Mouse (Mus musculus): ENCODE measurements around the gene Sp3. TPM values are rescaled to one million over a fixed set of nuclear protein-coding genes. Genes with fewer than 3 reads are reported as not detected.
A peak's percentile ranks its signal among the peaks of the same experiment; 100 is the strongest.

Sp3 gene
- polyA plus RNA-seq, 1 experiment from 2014 or later = 72.3 TPM

DNA sequence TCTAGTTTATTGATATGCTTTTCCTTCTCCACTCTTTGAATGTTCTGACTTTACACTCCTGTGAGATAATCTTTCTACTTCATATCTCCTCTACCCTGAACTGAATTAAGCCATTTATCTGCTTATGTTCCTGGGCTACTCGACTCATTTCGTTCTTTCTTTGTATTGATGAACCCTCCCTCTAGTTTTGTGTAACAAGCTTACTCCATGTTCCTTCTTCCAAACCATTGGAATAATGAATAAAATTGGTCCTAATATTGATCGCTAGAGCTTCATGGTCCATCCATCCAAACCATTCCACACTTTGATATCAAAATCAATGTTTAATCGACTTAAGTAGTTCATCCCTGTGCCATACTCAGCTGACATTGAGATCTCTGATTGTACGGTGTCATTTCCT, 6.4 kb upstream of the Sp3 start, which contains the start of gene Gm11084:
Gm11084 (minus strand) TSS at position 101 of the 400 bp plus-strand sequence.
- Histone ChIP-seq H3K9me3 (ENCODE audit: low read depth, low read length) (peaks cover 4% of the 10 kb centered on the region; the same call in 1 of the 2 replicates), H3K4me1 (ENCODE audit: insufficient read depth) (no peaks in the 10 kb centered on the region), H3K27me3 (ENCODE audit: insufficient read depth, low read length) (no peaks in the 10 kb centered on the region), H3K4me3 (ENCODE audit: low read depth, low read length) (no peak within 1 kb of the TSS), H3K27ac (ENCODE audit: low read depth) (no peak within 1 kb of the TSS), H3K36me3 (ENCODE audit: insufficient read depth) (no peaks in the 10 kb centered on the region), H3K9ac (no peak within 1 kb of the TSS), H3K4me2 (no peak within 1 kb of the TSS)
- no peak for TF ChIP-seq CTCF (IDR thresholded peaks at IDR 0.05; ENCODE audit: low read depth)
- ATAC-seq (ENCODE audit: insufficient read depth) (no peak), DNase-seq (no peak)
- WGBS = 93% methylated on average over 5 of the region's 5 CpGs

DNA sequence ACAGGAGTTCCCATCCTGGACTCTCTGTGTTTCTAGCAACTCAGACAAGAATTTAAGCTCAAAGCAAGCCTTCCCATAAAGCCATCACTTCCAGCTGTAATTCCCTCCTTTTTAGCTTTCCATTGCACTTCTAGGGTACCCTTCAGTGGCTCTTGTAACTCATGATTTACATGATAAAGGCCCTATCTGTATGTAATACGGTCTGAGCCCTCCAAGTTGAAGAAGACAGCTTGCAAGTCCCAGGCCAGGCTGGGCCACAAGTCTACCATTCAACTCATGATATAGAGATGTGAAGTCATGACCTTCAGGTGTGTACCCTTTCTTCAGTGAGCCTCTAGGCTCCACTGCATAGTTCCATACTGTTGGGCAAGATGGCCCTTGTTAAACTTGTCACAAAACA, 5.3 kb upstream of the Sp3 start:
- peaks cover 4% of the 10 kb centered on the region; the same call in 1 of the 2 replicates for H3K9me3 ChIP-seq (ENCODE audit: low read depth, low read length)
- H3K36me3 ChIP-seq (ENCODE audit: insufficient read depth) = no peaks in the 10 kb centered on the region
- no peak overlapping the region for H3K4me2 ChIP-seq
- no peaks in the 10 kb centered on the region for H3K4me1 ChIP-seq (ENCODE audit: insufficient read depth)
- 64% methylated on average over 1 of the region's 1 CpGs for WGBS
- no peak overlapping the region for H3K9ac ChIP-seq
- no peak overlapping the region for H3K27ac ChIP-seq (ENCODE audit: low read depth)
- TF ChIP-seq CTCF (IDR thresholded peaks at IDR 0.05; ENCODE audit: low read depth) = no peak
- no peak overlapping the region for H3K4me3 ChIP-seq (ENCODE audit: low read depth, low read length)
- no peaks in the 10 kb centered on the region for H3K27me3 ChIP-seq (ENCODE audit: insufficient read depth, low read length)
- DNase-seq (no peak), ATAC-seq (ENCODE audit: insufficient read depth) (no peak)

DNA sequence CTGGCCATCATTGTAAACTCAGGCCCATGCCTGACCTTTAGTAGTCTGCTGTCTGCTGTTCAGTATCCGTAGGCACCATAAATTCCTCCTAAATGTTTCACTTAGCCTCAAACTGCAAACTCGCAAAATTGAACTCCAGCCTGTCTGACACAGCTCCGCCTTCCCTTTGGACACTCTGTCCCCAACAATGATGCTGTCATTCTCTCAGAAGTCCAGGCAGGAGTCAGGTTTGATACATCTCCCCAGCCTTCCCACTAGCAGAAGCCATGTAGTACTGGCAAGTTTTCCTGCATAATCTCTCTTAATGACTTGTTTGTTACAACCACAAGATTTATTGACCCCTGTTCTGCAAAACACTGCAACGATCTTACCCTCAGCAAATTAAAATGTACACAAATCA, 4.6 kb upstream of the Sp3 start:
- ATAC-seq (ENCODE audit: insufficient read depth) (no peak), DNase-seq (no peak)
- Histone ChIP-seq H3K36me3 (ENCODE audit: insufficient read depth) (no peaks in the 10 kb centered on the region), H3K4me1 (ENCODE audit: insufficient read depth) (no peaks in the 10 kb centered on the region), H3K27ac (ENCODE audit: low read depth) (no peak overlapping the region), H3K4me2 (no peak overlapping the region), H3K4me3 (ENCODE audit: low read depth, low read length) (no peak overlapping the region), H3K9me3 (ENCODE audit: low read depth, low read length) (peaks cover 4% of the 10 kb centered on the region; the same call in 1 of the 2 replicates), H3K9ac (no peak overlapping the region), H3K27me3 (ENCODE audit: insufficient read depth, low read length) (no peaks in the 10 kb centered on the region)
- no peak for TF ChIP-seq CTCF (IDR thresholded peaks at IDR 0.05; ENCODE audit: low read depth)
- 55% methylated on average over 4 of the region's 4 CpGs for WGBS

DNA sequence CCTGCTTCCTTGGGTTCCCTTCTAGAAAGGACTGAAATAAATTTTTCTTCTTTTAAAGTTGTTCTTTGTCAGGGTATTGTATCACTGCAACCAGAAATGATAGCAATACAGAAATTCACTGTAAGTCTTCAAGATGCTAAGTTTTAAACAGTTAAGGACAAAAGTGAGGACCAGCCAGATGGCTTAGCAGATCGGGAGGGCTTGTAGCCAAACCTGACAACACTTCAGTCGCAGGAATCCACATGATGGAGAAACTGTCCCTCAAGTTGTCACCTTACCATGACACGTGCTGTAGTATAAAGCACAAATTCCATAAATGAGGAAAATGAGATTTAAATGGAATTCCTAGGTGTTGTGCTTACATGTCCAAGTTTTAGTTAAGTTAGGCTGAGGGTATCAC, 3.0 kb upstream of the Sp3 start:
- no peaks in the 10 kb centered on the region for H3K36me3 ChIP-seq (ENCODE audit: insufficient read depth)
- no peak overlapping the region for H3K27ac ChIP-seq (ENCODE audit: low read depth)
- ATAC-seq (ENCODE audit: insufficient read depth) (no peak), DNase-seq (no peak)
- no peaks in the 10 kb centered on the region for H3K27me3 ChIP-seq (ENCODE audit: insufficient read depth, low read length)
- H3K9ac ChIP-seq = no peak overlapping the region
- no peaks in the 10 kb centered on the region for H3K9me3 ChIP-seq (ENCODE audit: low read depth, low read length)
- no peak for TF ChIP-seq CTCF (IDR thresholded peaks at IDR 0.05; ENCODE audit: low read depth)
- no peaks in the 10 kb centered on the region for H3K4me1 ChIP-seq (ENCODE audit: insufficient read depth)
- H3K4me2 ChIP-seq = no peak overlapping the region
- WGBS = 82% methylated on average over 3 of the region's 3 CpGs
- no peak overlapping the region for H3K4me3 ChIP-seq (ENCODE audit: low read depth, low read length)

DNA sequence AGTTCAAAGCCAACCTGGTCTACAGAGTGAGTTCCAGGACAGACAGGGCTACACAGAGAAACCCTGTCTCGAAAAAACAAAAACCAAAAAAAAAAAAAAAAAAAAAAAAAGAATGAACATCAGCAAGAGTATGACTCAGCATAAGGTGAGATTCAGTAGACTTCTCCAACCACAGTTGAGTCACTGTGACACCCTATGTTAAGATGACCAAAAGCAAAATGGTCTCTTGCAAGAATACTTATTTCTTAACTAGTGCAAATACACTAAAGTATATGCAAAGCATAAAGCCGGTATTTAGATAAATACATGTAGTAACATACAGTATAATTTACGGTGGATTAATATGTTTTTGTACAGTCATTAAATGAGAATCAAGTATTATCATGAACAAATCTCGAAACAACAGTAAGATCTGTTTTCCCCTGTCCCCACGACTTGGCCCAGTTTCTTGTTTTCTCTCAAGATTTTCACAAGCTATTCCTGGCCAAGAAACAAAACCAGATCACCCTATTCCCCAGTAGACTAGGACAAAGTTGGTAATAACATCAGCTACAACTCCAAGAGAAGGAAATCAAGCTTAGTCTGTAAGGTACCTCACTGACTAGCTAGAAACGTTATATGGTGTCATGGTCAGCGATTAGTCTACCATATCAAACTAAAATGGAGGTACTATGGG, 2.0 kb upstream of the Sp3 start:
- TF ChIP-seq CTCF (IDR thresholded peaks at IDR 0.05; ENCODE audit: low read depth) = no peak
- H3K4me3 ChIP-seq (ENCODE audit: low read depth, low read length) = no peak overlapping the region

DNA sequence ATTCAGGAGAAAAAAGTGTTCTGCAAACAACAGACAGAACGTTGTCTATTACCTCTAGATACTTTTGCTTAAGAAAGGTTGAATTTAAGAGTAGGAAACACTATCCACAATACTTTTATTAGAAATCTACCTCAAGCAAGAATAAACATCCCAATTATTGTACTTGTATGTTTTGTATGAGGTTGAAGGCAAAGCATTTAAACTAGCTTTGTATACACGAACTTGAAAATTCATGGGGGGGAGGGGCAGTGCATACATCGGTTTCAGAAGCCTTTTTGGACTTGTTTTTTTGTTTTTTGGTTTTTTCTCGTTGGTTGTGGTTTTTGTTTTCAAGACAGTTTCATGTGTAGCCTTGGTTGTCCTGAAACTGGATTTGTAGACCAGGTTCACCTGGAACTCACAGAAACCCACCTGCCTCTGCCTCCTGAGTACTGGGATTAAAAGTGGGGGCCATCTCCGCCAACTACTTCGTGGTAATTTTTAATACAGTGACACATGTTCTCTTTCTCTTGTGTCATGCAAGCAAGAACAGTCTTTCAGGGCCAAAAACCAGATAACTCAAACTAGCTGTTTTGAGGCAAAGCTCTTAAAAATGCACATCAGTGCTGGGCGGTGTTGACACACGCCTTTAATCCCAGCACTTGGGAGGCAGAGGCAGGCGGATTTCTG, 1.3 kb upstream of the Sp3 start:
- Histone ChIP-seq H3K27me3 (ENCODE audit: insufficient read depth, low read length) (no peaks in the 10 kb centered on the region), H3K9ac (peak overlapping the region; percentile 95), H3K4me3 (ENCODE audit: low read depth, low read length) (peak overlapping the region; percentile 87), H3K4me2 (peak overlapping the region; percentile 89), H3K36me3 (ENCODE audit: insufficient read depth) (0 out of 2 replicates have a peak, but pooled peaks cover 5% of the 10 kb centered on the region), H3K27ac (ENCODE audit: low read depth) (0 out of 2 replicates have a peak overlapping the region, but pooled peaks have one; percentile 100), H3K4me1 (ENCODE audit: insufficient read depth) (no peaks in the 10 kb centered on the region), H3K9me3 (ENCODE audit: low read depth, low read length) (no peaks in the 10 kb centered on the region)
- no peak for DNase-seq
- no peak for TF ChIP-seq CTCF (IDR thresholded peaks at IDR 0.05; ENCODE audit: low read depth)
- WGBS = 71% methylated on average over 9 of the region's 9 CpGs
- no peak for ATAC-seq (ENCODE audit: insufficient read depth)

More for the DNA sequence above, 2.0 kb upstream of the Sp3 start:
- no peak overlapping the region for H3K9ac ChIP-seq
- no peak for DNase-seq
- no peaks in the 10 kb centered on the region for H3K27me3 ChIP-seq (ENCODE audit: insufficient read depth, low read length)
- 92% methylated on average over 7 of the region's 7 CpGs for WGBS
- 0 out of 2 replicates have a peak, but pooled peaks cover 1% of the 10 kb centered on the region for H3K36me3 ChIP-seq (ENCODE audit: insufficient read depth)
- no peaks in the 10 kb centered on the region for H3K9me3 ChIP-seq (ENCODE audit: low read depth, low read length)
- ATAC-seq (ENCODE audit: insufficient read depth) = no peak
- H3K27ac ChIP-seq (ENCODE audit: low read depth) = no peak overlapping the region
- H3K4me2 ChIP-seq = no peak overlapping the region
- H3K4me1 ChIP-seq (ENCODE audit: insufficient read depth) = no peaks in the 10 kb centered on the region

DNA sequence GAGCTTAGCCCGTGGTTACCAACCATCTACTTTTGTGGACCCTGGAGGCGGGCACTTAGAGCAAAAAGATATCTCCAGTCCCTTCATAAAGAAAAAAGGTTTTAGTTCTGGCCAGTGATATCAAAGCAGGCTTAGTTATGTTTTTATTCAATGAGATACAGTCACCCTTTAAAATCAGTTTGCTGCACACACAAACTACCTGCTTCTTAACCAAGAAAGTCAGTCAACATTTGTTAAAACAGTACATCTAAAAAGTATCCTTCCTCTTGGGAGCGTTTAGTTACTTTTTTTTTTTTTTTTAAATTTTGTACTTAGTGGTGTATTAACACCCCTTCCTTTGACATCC, 802 bp upstream of the Sp3 start:
- no peak for TF ChIP-seq CTCF (IDR thresholded peaks at IDR 0.05; ENCODE audit: low read depth)
- Histone ChIP-seq H3K36me3 (ENCODE audit: insufficient read depth) (0 out of 2 replicates have a peak, but pooled peaks cover 8% of the 10 kb centered on the region), H3K9me3 (ENCODE audit: low read depth, low read length) (no peaks in the 10 kb centered on the region), H3K27me3 (ENCODE audit: insufficient read depth, low read length) (no peaks in the 10 kb centered on the region), H3K4me2 (peak overlapping the region; percentile 89), H3K4me1 (ENCODE audit: insufficient read depth) (0 out of 2 replicates have a peak, but pooled peaks cover 1% of the 10 kb centered on the region), H3K4me3 (ENCODE audit: low read depth, low read length) (peak overlapping the region; percentile 87), H3K27ac (ENCODE audit: low read depth) (peak overlapping the region; percentile 100), H3K9ac (peak overlapping the region; percentile 95)
- DNase-seq (no peak), ATAC-seq (ENCODE audit: insufficient read depth) (no peak)
- 11% methylated on average over 3 of the region's 3 CpGs for WGBS

All from lung, embryonic 14.5 days (tissue).